Mouse (Mus musculus) embryonic fibroblast, embryonic 13.5 days (primary cell): ENCODE results near the gene Rad51d.

Source experiments
- CTCF ChIP-seq: IDR thresholded peaks from 2 replicates; pipeline ENCODE4 v1.5.1; 2011; ENCODE audit warnings: mild to moderate bottlenecking, control low read depth, low read length, moderate library complexity, borderline replicate concordance; ENCODE audit not compliant: insufficient read depth
- POLR2A ChIP-seq: IDR thresholded peaks from 2 replicates; pipeline ENCODE4 v1.6.1; 2011; ENCODE audit warnings: low read depth, mild to moderate bottlenecking, control low read depth, low read length, moderate library complexity

DNA sequence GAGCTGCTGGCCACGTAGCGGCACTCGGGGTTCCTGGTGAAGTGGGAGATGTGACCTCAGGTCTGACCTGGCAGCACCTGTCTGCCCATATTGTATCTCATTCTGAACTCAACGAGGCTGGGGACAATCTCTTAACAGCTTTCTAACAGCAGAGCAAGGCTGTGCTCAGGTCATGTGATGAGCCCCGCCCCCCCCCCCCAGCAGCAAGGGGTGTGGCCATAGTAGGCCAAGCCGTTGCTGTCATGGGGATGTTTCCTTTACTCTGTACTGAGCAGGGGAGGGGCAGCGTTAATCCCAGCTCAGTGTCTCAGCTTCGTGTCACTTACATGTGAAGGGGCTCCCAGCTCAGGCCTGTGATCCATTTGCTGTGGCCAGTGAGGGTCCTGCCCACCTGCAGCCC lies 14.5 kb upstream of the Rad51d start:
- TF ChIP-seq POLR2A, result no peak
- TF ChIP-seq CTCF, result no peak
